Mouse (Mus musculus) stomach, embryonic 16.5 days (tissue): ENCODE measurements around the gene Ppp6r3. TPM values are rescaled to one million over a fixed set of nuclear protein-coding genes. Genes with fewer than 3 reads are reported as not detected.

Source experiments
- ATAC-seq: fragments of 200-750 bp; cut with Nextera tagmentation; 2 replicates; pipeline ENCODE4 v1.8.0; 2017; ENCODE audit warnings: moderate number of reproducible peaks, moderate TSS enrichment; ENCODE audit not compliant: insufficient read depth, low FRiP score
- H3K27ac ChIP-seq: fragments of 300-500 bp; sonication (generic); 2 replicates; pipeline ENCODE4 v1.5.1; 2014; ENCODE audit warnings: low read length
- H3K27me3 ChIP-seq: fragments of 300-500 bp; sonication (generic); 2 replicates; pipeline ENCODE4 v1.6.1; 2014; ENCODE audit warnings: low read length, control low read depth, mixed read lengths; ENCODE audit not compliant: control insufficient read depth, insufficient read depth
- H3K36me3 ChIP-seq: fragments of 300-500 bp; sonication (generic); 2 replicates; pipeline ENCODE4 v1.6.1; 2014; ENCODE audit warnings: low read length; ENCODE audit not compliant: control insufficient read depth, insufficient read depth
- H3K4me1 ChIP-seq: fragments of 300-500 bp; sonication (generic); 2 replicates; pipeline ENCODE4 v1.6.1; 2014; ENCODE audit warnings: low read length, control low read depth, mixed read lengths; ENCODE audit not compliant: control insufficient read depth, insufficient read depth
- H3K4me2 ChIP-seq: fragments of 300-500 bp; sonication (generic); 2 replicates; pipeline ENCODE4 v1.6.1; 2014; ENCODE audit warnings: low read depth, low read length, mixed read lengths
- H3K4me3 ChIP-seq: fragments of 300-500 bp; sonication (generic); replicated peaks from 2 replicates; pipeline ENCODE4 v1.5.1; 2014; ENCODE audit warnings: mild to moderate bottlenecking, low read length
- H3K9ac ChIP-seq: fragments of 300-500 bp; sonication (generic); 2 replicates; pipeline ENCODE4 v1.6.1; 2014; ENCODE audit warnings: low read length
- H3K9me3 ChIP-seq: fragments of 300-500 bp; sonication (generic); replicated peaks from 2 replicates; pipeline ENCODE4 v1.6.1; 2016; ENCODE audit warnings: low read length, control low read depth; ENCODE audit not compliant: control insufficient read depth
- WGBS: fragments of 180-500 bp; shearing (Covaris S2); extraction: QIAGEN DNeasy Blood & Tissue Kit; methylation state at CpG from one replicate; pipeline ENCODE4 v1.1.7; 2014; 5-methylcytosine and 5-hydroxymethylcytosine counted together
- polyA plus RNA-seq: library from polyadenylated mRNA; unstranded; fragments of >200 nt; fragmentation: Nextera tagmentation; extraction: Ambion mirVana; gene quantifications from 2 replicates; pipeline ENCODE4 v1.2.1, GENCODE M21; 2015

The Ppp6r3 gene
- polyA plus RNA-seq, 1 experiment from 2014 or later = 54.0 TPM

DNA sequence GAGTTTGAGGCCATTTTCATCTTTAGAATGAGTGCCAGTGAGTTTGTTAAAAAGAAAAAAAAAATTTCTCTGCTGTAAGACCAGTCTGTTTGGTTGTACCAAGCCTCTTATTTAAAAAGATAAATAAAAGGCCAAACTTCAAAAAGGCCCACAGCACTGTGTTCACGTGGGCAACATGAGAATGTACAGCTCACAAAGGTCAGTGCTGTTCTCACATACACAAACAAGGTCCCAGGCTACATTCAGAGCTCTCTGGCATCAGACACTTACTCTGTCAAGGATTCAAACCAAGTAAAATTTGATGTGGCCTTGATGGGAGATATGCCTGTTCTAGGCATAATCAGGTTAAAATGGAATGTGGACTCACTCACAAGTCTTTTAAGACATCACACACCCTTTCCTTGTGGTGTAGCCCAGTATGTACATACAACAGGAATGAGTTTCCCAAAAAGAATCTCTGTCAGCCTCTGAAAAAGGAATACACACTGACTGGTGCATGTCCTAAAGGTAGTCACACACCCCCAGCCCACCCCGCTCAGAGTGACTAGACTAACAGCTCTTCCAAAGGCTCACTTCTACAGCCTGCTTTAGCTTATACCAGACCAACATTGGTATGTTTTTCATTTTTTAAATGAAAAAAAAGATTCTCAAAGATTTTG is 19.3 kb downstream of the Ppp6r3 start:
- H3K36me3 ChIP-seq = no peaks in the 10 kb centered on the region
- H3K4me2 ChIP-seq = no peak overlapping the region
- H3K9ac ChIP-seq = no peak overlapping the region
- no peak overlapping the region for H3K27ac ChIP-seq
- ATAC-seq = no peak
- no peaks in the 10 kb centered on the region for H3K27me3 ChIP-seq
- no peaks in the 10 kb centered on the region for H3K9me3 ChIP-seq
- H3K4me3 ChIP-seq = no peak overlapping the region
- 68% methylated on average over 2 of the region's 2 CpGs for WGBS
- no peaks in the 10 kb centered on the region; the same call in 1 of the 2 replicates for H3K4me1 ChIP-seq

DNA sequence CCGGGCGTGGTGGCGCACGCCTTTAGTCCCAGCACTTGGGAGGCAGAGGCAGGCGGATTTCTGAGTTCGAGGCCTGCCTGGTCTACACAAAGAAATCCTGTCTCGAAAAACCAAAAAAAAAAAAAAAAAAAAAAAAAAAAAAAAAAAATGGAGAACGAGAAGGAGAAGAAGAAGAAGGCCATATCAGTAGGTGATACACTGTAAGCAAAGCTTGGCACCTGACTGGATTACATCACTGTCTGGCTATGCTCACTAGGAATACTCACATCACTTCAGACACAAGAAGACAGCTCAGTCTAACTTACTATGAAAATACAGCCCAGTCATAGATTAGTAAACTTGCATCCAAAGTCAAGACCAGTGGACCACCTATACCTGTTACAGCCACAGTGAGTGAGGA is 20.8 kb downstream of the Ppp6r3 start:
- ATAC-seq = no peak
- Histone ChIP-seq H3K4me2 (no peak overlapping the region), H3K4me3 (no peak overlapping the region), H3K9me3 (no peaks in the 10 kb centered on the region), H3K27me3 (no peaks in the 10 kb centered on the region), H3K4me1 (no peaks in the 10 kb centered on the region; the same call in 1 of the 2 replicates), H3K27ac (no peak overlapping the region), H3K9ac (no peak overlapping the region), H3K36me3 (no peaks in the 10 kb centered on the region)
- 92% methylated on average over 8 of the region's 8 CpGs for WGBS

- no peaks in the 10 kb centered on the region for H3K27me3 ChIP-seq
- no peak overlapping the region for H3K4me2 ChIP-seq
- WGBS = 42% methylated on average over 4 of the region's 4 CpGs
- H3K9me3 ChIP-seq = no peaks in the 10 kb centered on the region
- no peaks in the 10 kb centered on the region; the same call in 1 of the 2 replicates for H3K36me3 ChIP-seq
- ATAC-seq = no peak
- H3K27ac ChIP-seq = no peak overlapping the region
- H3K4me3 ChIP-seq = no peak overlapping the region
- no peak overlapping the region for H3K9ac ChIP-seq
- H3K4me1 ChIP-seq = no peaks in the 10 kb centered on the region; the same call in 1 of the 2 replicates
These were observed 23.9 kb downstream of the Ppp6r3 start for GRCm38 (mm10) chr19:3551573-3552159.

DNA sequence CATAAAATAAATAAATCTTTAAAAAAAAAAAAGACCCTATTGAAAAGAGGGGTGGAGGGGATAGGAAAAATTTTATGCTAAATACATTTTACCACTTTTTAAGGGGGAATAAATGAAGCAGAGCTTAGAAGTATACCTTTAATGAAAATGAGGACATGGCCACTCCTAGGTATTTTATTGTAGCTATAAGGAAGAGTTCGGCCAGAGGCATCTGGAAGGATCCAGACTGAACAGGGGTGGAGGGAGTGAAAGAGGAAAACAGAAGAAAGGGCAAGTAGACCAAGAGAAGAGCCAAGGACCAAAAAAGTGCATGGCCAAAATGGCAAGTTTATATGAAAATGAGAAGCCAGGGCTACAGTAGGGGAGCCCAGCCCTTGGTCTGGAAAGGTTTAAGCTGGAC is 25.4 kb downstream of the Ppp6r3 start:
- Histone ChIP-seq H3K27ac (no peak overlapping the region), H3K9ac (no peak overlapping the region), H3K36me3 (no peaks in the 10 kb centered on the region; the same call in 1 of the 2 replicates), H3K9me3 (no peaks in the 10 kb centered on the region), H3K4me3 (no peak overlapping the region), H3K4me1 (no peaks in the 10 kb centered on the region), H3K4me2 (no peak overlapping the region), H3K27me3 (no peaks in the 10 kb centered on the region)
- 90% methylated on average over 1 of the region's 1 CpGs for WGBS
- ATAC-seq = no peak

DNA sequence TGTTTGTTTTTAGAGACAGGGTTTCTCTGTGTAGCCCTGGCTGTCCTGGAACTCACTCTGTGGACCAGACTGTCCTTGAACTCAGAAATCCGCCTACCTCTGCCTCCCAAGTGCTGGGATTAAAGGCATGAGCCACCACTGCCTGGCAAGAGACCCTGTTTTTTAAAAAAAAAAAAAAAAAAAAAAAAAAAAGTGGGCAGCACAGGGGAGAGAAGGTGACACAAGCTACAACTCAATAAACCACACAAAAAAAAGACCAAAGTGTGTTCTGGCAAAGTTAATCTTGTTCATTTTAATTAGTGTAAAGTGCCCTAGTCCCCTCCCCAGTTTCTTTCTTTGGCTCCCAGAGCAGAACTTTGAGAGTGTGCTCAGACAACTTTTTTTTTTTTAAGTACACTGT is 26.3 kb downstream of the Ppp6r3 start:
- 83% methylated on average over 1 of the region's 1 CpGs for WGBS
- ATAC-seq = no peak

DNA sequence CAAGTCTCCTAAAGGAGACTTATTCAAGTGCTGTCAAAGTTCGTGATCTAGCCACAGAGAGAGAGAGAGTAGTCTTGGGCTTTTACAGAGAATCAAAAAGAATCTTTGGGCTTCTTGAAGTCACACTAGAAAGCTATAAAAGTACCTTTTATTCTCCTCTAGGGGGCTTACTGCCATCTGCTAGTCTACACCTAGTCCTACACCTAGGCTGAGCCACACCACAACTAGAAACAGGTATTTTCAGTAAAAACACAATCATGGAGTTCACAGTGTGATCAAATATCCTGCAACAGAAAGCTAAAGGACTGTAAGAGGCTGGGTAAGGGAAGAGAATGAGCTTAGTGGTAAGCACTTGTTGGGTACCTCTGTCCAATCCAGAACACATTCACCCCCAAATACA is 27.2 kb downstream of the Ppp6r3 start:
- no peak overlapping the region for H3K27ac ChIP-seq
- 94% methylated on average over 1 of the region's 1 CpGs for WGBS
- H3K4me1 ChIP-seq = no peaks in the 10 kb centered on the region
- H3K27me3 ChIP-seq = no peaks in the 10 kb centered on the region
- no peak overlapping the region for H3K4me3 ChIP-seq
- H3K36me3 ChIP-seq = no peaks in the 10 kb centered on the region; the same call in 1 of the 2 replicates
- no peak overlapping the region for H3K9ac ChIP-seq
- no peak overlapping the region for H3K4me2 ChIP-seq
- ATAC-seq = no peak
- H3K9me3 ChIP-seq = no peaks in the 10 kb centered on the region

More for the DNA sequence above, 26.3 kb downstream of the Ppp6r3 start:
- Histone ChIP-seq H3K4me2 (no peak overlapping the region), H3K4me1 (no peaks in the 10 kb centered on the region), H3K36me3 (no peaks in the 10 kb centered on the region; the same call in 1 of the 2 replicates), H3K9me3 (no peaks in the 10 kb centered on the region), H3K4me3 (no peak overlapping the region), H3K9ac (no peak overlapping the region), H3K27me3 (no peaks in the 10 kb centered on the region), H3K27ac (no peak overlapping the region)

- Histone ChIP-seq H3K9me3 (no peaks in the 10 kb centered on the region), H3K27me3 (no peaks in the 10 kb centered on the region), H3K27ac (no peak overlapping the region), H3K4me3 (no peak overlapping the region), H3K4me1 (no peaks in the 10 kb centered on the region), H3K36me3 (peaks cover 4% of the 10 kb centered on the region; the same call in 1 of the 2 replicates), H3K9ac (no peak overlapping the region), H3K4me2 (no peak overlapping the region)
- no peak for ATAC-seq
- WGBS = 90% methylated on average over 2 of the region's 2 CpGs
These were observed 30.6 kb downstream of the Ppp6r3 start for GRCm38 (mm10) chr19:3544995-3545394.

GRCm38 (mm10) chr19:3542591-3542990 is 33.0 kb downstream of the Ppp6r3 start:
- no peak overlapping the region for H3K4me2 ChIP-seq
- no peaks in the 10 kb centered on the region for H3K9me3 ChIP-seq
- H3K4me3 ChIP-seq = no peak overlapping the region
- 93% methylated on average over 4 of the region's 4 CpGs for WGBS
- H3K36me3 ChIP-seq = peaks cover 4% of the 10 kb centered on the region; the same call in 1 of the 2 replicates
- H3K27ac ChIP-seq = no peak overlapping the region
- no peaks in the 10 kb centered on the region for H3K27me3 ChIP-seq
- H3K4me1 ChIP-seq = no peaks in the 10 kb centered on the region
- H3K9ac ChIP-seq = no peak overlapping the region
- ATAC-seq = no peak

- no peaks in the 10 kb centered on the region for H3K27me3 ChIP-seq
- peaks cover 4% of the 10 kb centered on the region; the same call in 1 of the 2 replicates for H3K36me3 ChIP-seq
- 90% methylated on average over 5 of the region's 5 CpGs for WGBS
- H3K4me3 ChIP-seq = no peak overlapping the region
- no peaks in the 10 kb centered on the region for H3K9me3 ChIP-seq
- H3K9ac ChIP-seq = no peak overlapping the region
- no peak for ATAC-seq
- H3K4me2 ChIP-seq = no peak overlapping the region
- no peaks in the 10 kb centered on the region for H3K4me1 ChIP-seq
- no peak overlapping the region for H3K27ac ChIP-seq
These were observed 34.6 kb downstream of the Ppp6r3 start for GRCm38 (mm10) chr19:3540997-3541396.
